Mouse (Mus musculus): ENCODE measurements around the gene Tmem260. TPM values are rescaled to one million over a fixed set of nuclear protein-coding genes. Genes with fewer than 3 reads are reported as not detected.

Gene Tmem260
- total RNA-seq, 2 experiments from 2014 or later = 3.3 to 4.1 TPM

GRCm38 (mm10) chr14:48549703-48550102 is 103.8 kb downstream of the Tmem260 start:
- no peak for DNase-seq (ENCODE audit: low spot score)

GRCm38 (mm10) chr14:48553216-48553615 is 107.3 kb downstream of the Tmem260 start:
- no peak for DNase-seq (ENCODE audit: low spot score)

GRCm38 (mm10) chr14:48553754-48554153 is 107.8 kb downstream of the Tmem260 start:
- DNase-seq (ENCODE audit: low spot score) = no peak

- no peak for DNase-seq (ENCODE audit: low spot score)
Measured at GRCm38 (mm10) chr14:48558975-48559374, 113.1 kb downstream of the Tmem260 start.

GRCm38 (mm10) chr14:48559736-48560135 is 113.8 kb downstream of the Tmem260 start:
- DNase-seq (ENCODE audit: low spot score) = no peak

GRCm38 (mm10) chr14:48566596-48566995 is 120.7 kb downstream of the Tmem260 start:
- no peak for DNase-seq (ENCODE audit: low spot score)

Other genes with a start within 250 kb of the Tmem260 start
- not detected for gene Otx2, start 227.7 kb downstream of the Tmem260 start, total RNA-seq (2021)

Measured in gastrocnemius, adult 18-20 months (tissue).